Mouse (Mus musculus): ENCODE data around the gene Ces1a.

The Ces1a gene

GRCm38 (mm10) chr8:93048092-93048491 is at the start of gene Ces1a:
Ces1a (minus strand) TSS chr8:93048192.
- DNase-seq (ENCODE audit: low spot score): no peak

GRCm38 (mm10) chr8:93095376-93095775 is 47.4 kb upstream of the Ces1a start:
- peak; percentile 45 for DNase-seq (ENCODE audit: low spot score)

- DNase-seq (ENCODE audit: low spot score): no peak
Measured at GRCm38 (mm10) chr8:93091324-93091723, 43.3 kb upstream of the Ces1a start.

GRCm38 (mm10) chr8:93088686-93089122 is 40.7 kb upstream of the Ces1a start:
- DNase-seq (ENCODE audit: low spot score): peak; percentile 3

GRCm38 (mm10) chr8:93088193-93088592 is 40.2 kb upstream of the Ces1a start:
- DNase-seq (ENCODE audit: low spot score): no peak

GRCm38 (mm10) chr8:93079887-93080286 is 31.9 kb upstream of the Ces1a start, which contains the start of gene Ces1b:
Ces1b (minus strand) TSS chr8:93080017.
- peak; percentile 14 for DNase-seq (ENCODE audit: low spot score)

GRCm38 (mm10) chr8:93075251-93075650 is 27.3 kb upstream of the Ces1a start:
- no peak for DNase-seq (ENCODE audit: low spot score)

- DNase-seq (ENCODE audit: low spot score): no peak
Measured at GRCm38 (mm10) chr8:93063416-93064117, 15.6 kb upstream of the Ces1a start.

GRCm38 (mm10) chr8:93059185-93059584 is 11.2 kb upstream of the Ces1a start:
- peak; percentile 59 for DNase-seq (ENCODE audit: low spot score)

- DNase-seq (ENCODE audit: low spot score): no peak
Measured at GRCm38 (mm10) chr8:93055238-93055637, 7.2 kb upstream of the Ces1a start.

GRCm38 (mm10) chr8:93048510-93049416 is 771 bp upstream of the Ces1a start:
- DNase-seq (ENCODE audit: low spot score): peak; percentile 1

GRCm38 (mm10) chr8:93043083-93043482 is 4.9 kb downstream of the Ces1a start:
- peak; percentile 50 for DNase-seq (ENCODE audit: low spot score)

- DNase-seq (ENCODE audit: low spot score): no peak
Measured at GRCm38 (mm10) chr8:93040776-93041567, 7.0 kb downstream of the Ces1a start.

GRCm38 (mm10) chr8:93040256-93040655 is 7.7 kb downstream of the Ces1a start:
- DNase-seq (ENCODE audit: low spot score): no peak

GRCm38 (mm10) chr8:93038831-93039230 is 9.2 kb downstream of the Ces1a start:
- DNase-seq (ENCODE audit: low spot score): no peak

GRCm38 (mm10) chr8:93030664-93031063 is 17.3 kb downstream of the Ces1a start:
- no peak for DNase-seq (ENCODE audit: low spot score)

GRCm38 (mm10) chr8:93021738-93022137 is 26.3 kb downstream of the Ces1a start:
- DNase-seq (ENCODE audit: low spot score): no peak

GRCm38 (mm10) chr8:93014300-93014699 is 33.7 kb downstream of the Ces1a start:
- DNase-seq (ENCODE audit: low spot score): no peak

- DNase-seq (ENCODE audit: low spot score): no peak
Measured at GRCm38 (mm10) chr8:93012226-93012625, 35.8 kb downstream of the Ces1a start.

GRCm38 (mm10) chr8:93011439-93011838 is 36.6 kb downstream of the Ces1a start:
- peak; percentile 74 for DNase-seq (ENCODE audit: low spot score)

GRCm38 (mm10) chr8:93010286-93010685 is 37.7 kb downstream of the Ces1a start:
- DNase-seq (ENCODE audit: low spot score): peak; percentile 36

GRCm38 (mm10) chr8:92998600-92998999 is 49.4 kb downstream of the Ces1a start:
- peak; percentile 53 for DNase-seq (ENCODE audit: low spot score)
